Mouse (Mus musculus): ENCODE results near the gene Ripk3.

- TF ChIP-seq ZC3H11A (IDR thresholded peaks at IDR 0.05; ENCODE audit: borderline replicate concordance, low read depth, low read length) (no peak), CHD2 (IDR thresholded peaks at IDR 0.05; ENCODE audit: low read depth, low read length) (no peak), HCFC1 (IDR thresholded peaks at IDR 0.05; ENCODE audit: borderline replicate concordance, insufficient read depth, low read length) (no peak), MAFK (IDR thresholded peaks at IDR 0.05; ENCODE audit: insufficient read depth, low read depth, low read length) (no peak)
Observed at GRCm38 (mm10) chr14:55833126-55833525, 44.5 kb upstream of the Ripk3 start.

Measured in ES-E14 (cell line).